Mouse (Mus musculus): ENCODE measurements at regions not wholly inside any gene's neighbourhood (a gene's known extent, or its start where the extent isn't known, plus 50 kb on each side); places are given as distances from the start of the nearest gene placed in this dataset.

DNA sequence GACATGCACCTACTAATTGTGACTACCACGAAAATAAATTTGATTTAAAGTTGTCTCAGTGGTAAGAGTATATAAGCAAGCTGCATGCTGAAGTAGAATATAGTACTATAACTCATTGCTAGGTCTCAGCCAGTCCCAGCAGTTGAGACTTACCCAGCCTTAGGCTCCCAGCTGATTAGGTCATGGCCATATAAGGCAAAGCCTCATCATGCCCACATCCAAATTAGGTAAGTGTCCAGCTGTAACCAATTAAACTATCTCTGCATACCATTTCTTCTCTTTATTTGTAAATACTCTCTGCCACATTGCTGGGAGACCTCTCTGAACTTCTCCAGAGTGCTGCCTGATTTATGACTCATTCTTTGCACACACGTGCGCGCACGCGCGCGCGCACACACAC is 347.9 kb upstream of the Nudt12 start:
- Histone ChIP-seq H3K4me1 (ENCODE audit: control insufficient read depth, insufficient read depth, low read length) (0 out of 2 replicates have a peak, but pooled peaks cover 3% of the 10 kb centered on the region), H3K4me2 (replicated peaks; ENCODE audit: low read depth, low read length, severe bottlenecking) (no peak overlapping the region), H3K9me3 (ENCODE audit: control insufficient read depth, low read length) (no peaks in the 10 kb centered on the region), H3K4me3 (replicated peaks; ENCODE audit: low read length) (no peak overlapping the region), H3K27me3 (ENCODE audit: control insufficient read depth, insufficient read depth, low read length) (no peaks in the 10 kb centered on the region), H3K36me3 (ENCODE audit: control insufficient read depth, insufficient read depth, low read length) (no peaks in the 10 kb centered on the region), H3K9ac (ENCODE audit: low read depth, low read length, severe bottlenecking) (no peak overlapping the region), H3K27ac (replicated peaks; ENCODE audit: low read depth, low read length) (no peak overlapping the region)
- ATAC-seq (ENCODE audit: low FRiP score, low read depth) (no peak), DNase-seq (ENCODE audit: low spot score) (no peak)
- no peak for TF ChIP-seq POLR2A (IDR thresholded peaks at IDR 0.05; ENCODE audit: borderline replicate concordance, extremely low read depth, insufficient read depth, insufficient read length)
- WGBS = 33% methylated on average over 9 of the region's 9 CpGs

DNA sequence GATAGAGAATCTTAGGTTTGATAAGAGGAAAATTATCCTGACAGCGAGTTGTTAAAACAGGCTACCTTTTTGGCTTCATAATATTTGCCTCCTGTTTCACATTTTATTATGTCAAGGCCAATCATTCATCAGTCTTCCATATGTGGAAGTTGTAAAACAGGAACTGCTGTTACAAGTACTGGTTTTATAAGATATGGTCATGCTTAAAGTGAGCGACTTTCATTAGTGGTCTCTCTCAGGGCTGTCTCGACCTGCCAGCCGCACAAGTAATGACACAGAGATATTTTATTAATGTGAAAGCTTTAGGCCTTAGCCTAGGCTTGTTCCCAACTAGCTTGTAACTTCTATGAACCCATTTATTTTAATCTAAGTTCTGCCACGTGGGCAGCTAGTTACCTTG is 346.3 kb upstream of the Nudt12 start:
- Histone ChIP-seq H3K9me3 (ENCODE audit: control insufficient read depth, low read length) (no peaks in the 10 kb centered on the region), H3K27me3 (ENCODE audit: control insufficient read depth, insufficient read depth, low read length) (no peaks in the 10 kb centered on the region), H3K9ac (ENCODE audit: low read depth, low read length, severe bottlenecking) (no peak overlapping the region), H3K4me3 (replicated peaks; ENCODE audit: low read length) (no peak overlapping the region), H3K4me1 (ENCODE audit: control insufficient read depth, insufficient read depth, low read length) (no peaks in the 10 kb centered on the region), H3K4me2 (replicated peaks; ENCODE audit: low read depth, low read length, severe bottlenecking) (no peak overlapping the region), H3K27ac (replicated peaks; ENCODE audit: low read depth, low read length) (no peak overlapping the region), H3K36me3 (ENCODE audit: control insufficient read depth, insufficient read depth, low read length) (no peaks in the 10 kb centered on the region)
- TF ChIP-seq POLR2A (IDR thresholded peaks at IDR 0.05; ENCODE audit: borderline replicate concordance, extremely low read depth, insufficient read depth, insufficient read length) = no peak
- peak; percentile 22 for DNase-seq (ENCODE audit: low spot score)
- 12% methylated on average over 5 of the region's 5 CpGs for WGBS
- no peak for ATAC-seq (ENCODE audit: low FRiP score, low read depth)

DNA sequence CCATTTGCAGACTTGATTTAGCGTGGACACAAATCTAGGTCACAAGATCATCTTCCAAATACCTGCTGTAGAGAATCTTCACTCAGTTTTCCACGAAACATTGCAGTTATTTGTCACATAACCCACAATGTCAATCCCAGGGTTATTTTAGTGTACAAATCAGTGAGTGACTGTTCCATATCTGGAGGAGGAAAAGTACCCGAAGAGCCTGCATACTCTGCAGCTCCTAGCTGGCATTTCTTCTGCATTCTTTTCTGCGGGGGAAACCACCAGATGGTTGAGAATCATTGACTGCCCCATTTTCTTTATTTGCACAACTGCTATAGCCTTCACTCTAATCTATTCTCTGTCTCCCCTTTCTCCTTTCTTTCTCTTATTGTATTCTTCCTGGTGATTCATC is 332.4 kb upstream of the Nudt12 start:
- TF ChIP-seq POLR2A (IDR thresholded peaks at IDR 0.05; ENCODE audit: borderline replicate concordance, extremely low read depth, insufficient read depth, insufficient read length) = no peak
- H3K9ac ChIP-seq (ENCODE audit: low read depth, low read length, severe bottlenecking) = no peak overlapping the region
- H3K4me3 ChIP-seq (replicated peaks; ENCODE audit: low read length) = no peak overlapping the region
- no peaks in the 10 kb centered on the region for H3K9me3 ChIP-seq (ENCODE audit: control insufficient read depth, low read length)
- 86% methylated on average over 4 of the region's 4 CpGs for WGBS
- H3K27me3 ChIP-seq (ENCODE audit: control insufficient read depth, insufficient read depth, low read length) = no peaks in the 10 kb centered on the region
- H3K4me2 ChIP-seq (replicated peaks; ENCODE audit: low read depth, low read length, severe bottlenecking) = no peak overlapping the region
- H3K27ac ChIP-seq (replicated peaks; ENCODE audit: low read depth, low read length) = no peak overlapping the region
- H3K4me1 ChIP-seq (ENCODE audit: control insufficient read depth, insufficient read depth, low read length) = no peaks in the 10 kb centered on the region
- H3K36me3 ChIP-seq (ENCODE audit: control insufficient read depth, insufficient read depth, low read length) = no peaks in the 10 kb centered on the region
- ATAC-seq (ENCODE audit: low FRiP score, low read depth) = no peak
- DNase-seq (ENCODE audit: low spot score) = no peak

DNA sequence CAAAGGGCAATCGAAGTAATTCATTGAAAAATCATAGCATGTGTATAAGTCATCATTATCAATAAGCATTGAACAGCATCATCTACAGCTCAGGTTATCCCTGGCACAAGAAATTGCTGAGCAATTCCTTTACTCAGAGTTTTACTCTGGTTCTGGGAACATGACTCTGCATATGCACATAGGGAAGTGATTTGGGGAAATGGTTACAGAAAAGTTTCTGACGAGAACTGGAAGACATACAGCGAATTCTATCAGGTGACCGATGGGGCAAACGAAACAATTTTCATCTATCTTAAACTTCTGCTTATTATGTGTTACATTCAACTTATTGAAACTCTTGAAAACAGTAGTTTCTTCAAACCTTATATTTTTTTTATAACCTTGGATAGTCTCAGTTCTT is 284.8 kb upstream of the Nudt12 start:
- no peak for TF ChIP-seq POLR2A (IDR thresholded peaks at IDR 0.05; ENCODE audit: borderline replicate concordance, extremely low read depth, insufficient read depth, insufficient read length)
- Histone ChIP-seq H3K4me3 (replicated peaks; ENCODE audit: low read length) (no peak overlapping the region), H3K4me1 (ENCODE audit: control insufficient read depth, insufficient read depth, low read length) (no peaks in the 10 kb centered on the region), H3K36me3 (ENCODE audit: control insufficient read depth, insufficient read depth, low read length) (no peaks in the 10 kb centered on the region), H3K27me3 (ENCODE audit: control insufficient read depth, insufficient read depth, low read length) (no peaks in the 10 kb centered on the region), H3K9me3 (ENCODE audit: control insufficient read depth, low read length) (no peaks in the 10 kb centered on the region), H3K27ac (replicated peaks; ENCODE audit: low read depth, low read length) (no peak overlapping the region), H3K9ac (ENCODE audit: low read depth, low read length, severe bottlenecking) (no peak overlapping the region), H3K4me2 (replicated peaks; ENCODE audit: low read depth, low read length, severe bottlenecking) (no peak overlapping the region)
- ATAC-seq (ENCODE audit: low FRiP score, low read depth) (no peak), DNase-seq (ENCODE audit: low spot score) (no peak)
- 85% methylated on average over 5 of the region's 5 CpGs for WGBS

DNA sequence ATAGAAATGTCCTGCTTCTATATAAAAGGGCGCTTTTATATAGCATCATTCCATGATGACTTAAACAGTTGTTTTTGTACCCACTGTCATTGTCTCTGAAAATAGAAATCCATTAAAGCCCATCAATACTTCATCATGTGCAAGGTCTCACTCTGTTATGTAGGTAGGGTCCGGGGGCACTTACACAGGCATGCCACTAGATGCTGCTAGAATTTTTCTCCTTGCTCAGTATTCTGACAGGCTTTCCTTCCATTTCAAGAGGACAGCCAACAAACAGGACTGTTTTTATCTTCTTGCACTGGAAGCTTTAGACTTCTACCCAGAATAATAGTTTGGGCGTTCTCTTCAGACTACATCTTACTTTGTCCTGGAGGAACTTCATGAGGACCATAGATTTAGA is 268.2 kb upstream of the Nudt12 start:
- no peak overlapping the region for H3K4me3 ChIP-seq (replicated peaks; ENCODE audit: low read length)
- H3K4me1 ChIP-seq (ENCODE audit: control insufficient read depth, insufficient read depth, low read length) = no peaks in the 10 kb centered on the region
- no peaks in the 10 kb centered on the region for H3K36me3 ChIP-seq (ENCODE audit: control insufficient read depth, insufficient read depth, low read length)
- H3K9me3 ChIP-seq (ENCODE audit: control insufficient read depth, low read length) = no peaks in the 10 kb centered on the region
- no peak overlapping the region for H3K4me2 ChIP-seq (replicated peaks; ENCODE audit: low read depth, low read length, severe bottlenecking)
- TF ChIP-seq POLR2A (IDR thresholded peaks at IDR 0.05; ENCODE audit: borderline replicate concordance, extremely low read depth, insufficient read depth, insufficient read length) = no peak
- WGBS = 49% methylated on average over 3 of the region's 3 CpGs
- ATAC-seq (ENCODE audit: low FRiP score, low read depth) = no peak; the same call in 1 of the 2 replicates
- H3K9ac ChIP-seq (ENCODE audit: low read depth, low read length, severe bottlenecking) = no peak overlapping the region
- peak; percentile 63 for DNase-seq (ENCODE audit: low spot score)
- H3K27ac ChIP-seq (replicated peaks; ENCODE audit: low read depth, low read length) = no peak overlapping the region
- no peaks in the 10 kb centered on the region for H3K27me3 ChIP-seq (ENCODE audit: control insufficient read depth, insufficient read depth, low read length)

DNA sequence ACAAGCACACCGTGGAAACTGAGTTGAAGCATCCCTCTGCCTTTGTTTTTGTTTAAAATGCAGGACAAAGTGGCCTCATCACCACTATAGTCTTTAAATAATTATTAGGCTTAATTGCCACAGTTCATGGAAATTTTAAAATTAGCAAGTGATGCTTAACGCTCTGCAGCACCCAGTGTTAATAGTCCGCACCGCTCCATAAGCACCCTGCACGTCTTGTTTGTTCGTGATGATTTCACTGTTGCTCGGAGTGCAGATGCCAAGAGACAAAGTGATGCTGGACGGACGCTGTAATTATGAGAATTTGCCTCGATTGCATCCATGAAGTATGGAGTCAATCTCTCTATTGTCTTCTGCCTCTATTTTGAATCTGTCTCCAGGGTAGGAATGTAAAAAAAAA is 266.6 kb upstream of the Nudt12 start:
- Histone ChIP-seq H3K9me3 (ENCODE audit: control insufficient read depth, low read length) (no peaks in the 10 kb centered on the region), H3K4me1 (ENCODE audit: control insufficient read depth, insufficient read depth, low read length) (no peaks in the 10 kb centered on the region), H3K4me3 (replicated peaks; ENCODE audit: low read length) (no peak overlapping the region), H3K27me3 (ENCODE audit: control insufficient read depth, insufficient read depth, low read length) (no peaks in the 10 kb centered on the region), H3K4me2 (replicated peaks; ENCODE audit: low read depth, low read length, severe bottlenecking) (no peak overlapping the region), H3K9ac (ENCODE audit: low read depth, low read length, severe bottlenecking) (no peak overlapping the region), H3K27ac (replicated peaks; ENCODE audit: low read depth, low read length) (no peak overlapping the region), H3K36me3 (ENCODE audit: control insufficient read depth, insufficient read depth, low read length) (no peaks in the 10 kb centered on the region)
- no peak for DNase-seq (ENCODE audit: low spot score)
- TF ChIP-seq POLR2A (IDR thresholded peaks at IDR 0.05; ENCODE audit: borderline replicate concordance, extremely low read depth, insufficient read depth, insufficient read length) = no peak
- 75% methylated on average over 10 of the region's 10 CpGs for WGBS
- ATAC-seq (ENCODE audit: low FRiP score, low read depth) = no peak
